Mouse (Mus musculus): ENCODE data around the gene G0s2. TPM values are rescaled to one million over a fixed set of nuclear protein-coding genes. Genes with fewer than 3 reads are reported as not detected.
A peak's percentile ranks its signal among the peaks of the same experiment; 100 is the strongest.

G0s2 gene
- polyA plus RNA-seq, 1 experiment from 2014 or later, result 48.9 TPM

- no peak overlapping the region for H3K4me2 ChIP-seq (ENCODE audit: low read length)
- no peaks in the 10 kb centered on the region for H3K4me1 ChIP-seq (replicated peaks; ENCODE audit: insufficient read depth, low read length)
- H3K27ac ChIP-seq, result no peak overlapping the region
- TF ChIP-seq CTCF (IDR thresholded peaks at IDR 0.05; ENCODE audit: low read depth), result no peak
- H3K36me3 ChIP-seq (ENCODE audit: insufficient read depth, low read length), result no peaks in the 10 kb centered on the region
- H3K9ac ChIP-seq (ENCODE audit: low read depth, low read length), result no peak overlapping the region
- WGBS, result 65% methylated on average over 8 of the region's 8 CpGs
- no peak overlapping the region for H3K4me3 ChIP-seq (replicated peaks; ENCODE audit: low read depth, low read length)
- no peaks in the 10 kb centered on the region for H3K27me3 ChIP-seq (ENCODE audit: insufficient read depth, low read length)
- ATAC-seq (replicated peaks; ENCODE audit: low FRiP score, low read depth), result no peak
- DNase-seq (ENCODE audit: low spot score), result no peak
- H3K9me3 ChIP-seq (replicated peaks; ENCODE audit: low read length), result no peaks in the 10 kb centered on the region
Observed at GRCm38 (mm10) chr1:193302093-193302405, 29.0 kb upstream of the G0s2 start.

GRCm38 (mm10) chr1:193301216-193302092 lies 28.4 kb upstream of the G0s2 start:
- Histone ChIP-seq H3K9me3 (replicated peaks; ENCODE audit: low read length) (no peaks in the 10 kb centered on the region), H3K9ac (ENCODE audit: low read depth, low read length) (no peak overlapping the region), H3K27ac (no peak overlapping the region), H3K4me3 (replicated peaks; ENCODE audit: low read depth, low read length) (no peak overlapping the region), H3K36me3 (ENCODE audit: insufficient read depth, low read length) (no peaks in the 10 kb centered on the region), H3K4me1 (replicated peaks; ENCODE audit: insufficient read depth, low read length) (no peaks in the 10 kb centered on the region), H3K27me3 (ENCODE audit: insufficient read depth, low read length) (no peaks in the 10 kb centered on the region), H3K4me2 (ENCODE audit: low read length) (no peak overlapping the region)
- TF ChIP-seq CTCF (IDR thresholded peaks at IDR 0.05; ENCODE audit: low read depth), result no peak
- ATAC-seq (replicated peaks; ENCODE audit: low FRiP score, low read depth) (peak; percentile 52), DNase-seq (ENCODE audit: low spot score) (peak; percentile 11)
- 61% methylated on average over 6 of the region's 6 CpGs for WGBS

- Histone ChIP-seq H3K4me1 (replicated peaks; ENCODE audit: insufficient read depth, low read length) (no peaks in the 10 kb centered on the region), H3K9ac (ENCODE audit: low read depth, low read length) (no peak overlapping the region), H3K4me3 (replicated peaks; ENCODE audit: low read depth, low read length) (no peak overlapping the region), H3K4me2 (ENCODE audit: low read length) (no peak overlapping the region), H3K9me3 (replicated peaks; ENCODE audit: low read length) (no peaks in the 10 kb centered on the region), H3K36me3 (ENCODE audit: insufficient read depth, low read length) (no peaks in the 10 kb centered on the region), H3K27ac (no peak overlapping the region), H3K27me3 (ENCODE audit: insufficient read depth, low read length) (no peaks in the 10 kb centered on the region)
- DNase-seq (ENCODE audit: low spot score), result no peak
- 60% methylated on average over 1 of the region's 1 CpGs for WGBS
- TF ChIP-seq CTCF (IDR thresholded peaks at IDR 0.05; ENCODE audit: low read depth), result no peak
- no peak for ATAC-seq (replicated peaks; ENCODE audit: low FRiP score, low read depth)
Observed at GRCm38 (mm10) chr1:193299995-193300394, 27.0 kb upstream of the G0s2 start.

GRCm38 (mm10) chr1:193298141-193298765 lies 25.2 kb upstream of the G0s2 start:
- Histone ChIP-seq H3K36me3 (ENCODE audit: insufficient read depth, low read length) (no peaks in the 10 kb centered on the region), H3K4me3 (replicated peaks; ENCODE audit: low read depth, low read length) (no peak overlapping the region), H3K27ac (no peak overlapping the region), H3K4me2 (ENCODE audit: low read length) (no peak overlapping the region), H3K4me1 (replicated peaks; ENCODE audit: insufficient read depth, low read length) (no peaks in the 10 kb centered on the region), H3K9me3 (replicated peaks; ENCODE audit: low read length) (no peaks in the 10 kb centered on the region), H3K27me3 (ENCODE audit: insufficient read depth, low read length) (no peaks in the 10 kb centered on the region), H3K9ac (ENCODE audit: low read depth, low read length) (no peak overlapping the region)
- no peak for TF ChIP-seq CTCF (IDR thresholded peaks at IDR 0.05; ENCODE audit: low read depth)
- ATAC-seq (replicated peaks; ENCODE audit: low FRiP score, low read depth) (no peak), DNase-seq (ENCODE audit: low spot score) (no peak)
- 74% methylated on average over 3 of the region's 3 CpGs for WGBS

- 75% methylated on average over 5 of the region's 5 CpGs for WGBS
- Histone ChIP-seq H3K4me1 (replicated peaks; ENCODE audit: insufficient read depth, low read length) (no peaks in the 10 kb centered on the region), H3K27ac (no peak overlapping the region), H3K36me3 (ENCODE audit: insufficient read depth, low read length) (no peaks in the 10 kb centered on the region), H3K4me2 (ENCODE audit: low read length) (no peak overlapping the region), H3K9ac (ENCODE audit: low read depth, low read length) (no peak overlapping the region), H3K27me3 (ENCODE audit: insufficient read depth, low read length) (no peaks in the 10 kb centered on the region), H3K4me3 (replicated peaks; ENCODE audit: low read depth, low read length) (no peak overlapping the region), H3K9me3 (replicated peaks; ENCODE audit: low read length) (no peaks in the 10 kb centered on the region)
- no peak for TF ChIP-seq CTCF (IDR thresholded peaks at IDR 0.05; ENCODE audit: low read depth)
- ATAC-seq (replicated peaks; ENCODE audit: low FRiP score, low read depth) (no peak), DNase-seq (ENCODE audit: low spot score) (no peak)
Observed at GRCm38 (mm10) chr1:193295920-193296319, 22.9 kb upstream of the G0s2 start.

- no peak overlapping the region for H3K4me2 ChIP-seq (ENCODE audit: low read length)
- ATAC-seq (replicated peaks; ENCODE audit: low FRiP score, low read depth), result no peak
- no peak overlapping the region for H3K9ac ChIP-seq (ENCODE audit: low read depth, low read length)
- H3K27ac ChIP-seq, result no peak overlapping the region
- WGBS, result 77% methylated on average over 3 of the region's 3 CpGs
- H3K4me1 ChIP-seq (replicated peaks; ENCODE audit: insufficient read depth, low read length), result no peaks in the 10 kb centered on the region
- no peak for DNase-seq (ENCODE audit: low spot score)
- H3K27me3 ChIP-seq (ENCODE audit: insufficient read depth, low read length), result no peaks in the 10 kb centered on the region
- H3K9me3 ChIP-seq (replicated peaks; ENCODE audit: low read length), result no peaks in the 10 kb centered on the region
- TF ChIP-seq CTCF (IDR thresholded peaks at IDR 0.05; ENCODE audit: low read depth), result no peak
- H3K36me3 ChIP-seq (ENCODE audit: insufficient read depth, low read length), result no peaks in the 10 kb centered on the region
- no peak overlapping the region for H3K4me3 ChIP-seq (replicated peaks; ENCODE audit: low read depth, low read length)
Observed at GRCm38 (mm10) chr1:193293926-193294325, 20.9 kb upstream of the G0s2 start.
